Mouse (Mus musculus) E14TG2a.4 (cell line): Measurements from ENCODE around the gene Slc38a9.

ENCODE experiments used
- CTCF ChIP-seq: conservative IDR thresholded peaks from 2 replicates; pipeline ENCODE4 v1.5.1; 2014; ENCODE audit warnings: low read length
- NANOG ChIP-seq: IDR thresholded peaks from 2 replicates; pipeline ENCODE4 v1.6.1; 2014; ENCODE audit warnings: borderline replicate concordance, low read length, mixed read lengths

DNA sequence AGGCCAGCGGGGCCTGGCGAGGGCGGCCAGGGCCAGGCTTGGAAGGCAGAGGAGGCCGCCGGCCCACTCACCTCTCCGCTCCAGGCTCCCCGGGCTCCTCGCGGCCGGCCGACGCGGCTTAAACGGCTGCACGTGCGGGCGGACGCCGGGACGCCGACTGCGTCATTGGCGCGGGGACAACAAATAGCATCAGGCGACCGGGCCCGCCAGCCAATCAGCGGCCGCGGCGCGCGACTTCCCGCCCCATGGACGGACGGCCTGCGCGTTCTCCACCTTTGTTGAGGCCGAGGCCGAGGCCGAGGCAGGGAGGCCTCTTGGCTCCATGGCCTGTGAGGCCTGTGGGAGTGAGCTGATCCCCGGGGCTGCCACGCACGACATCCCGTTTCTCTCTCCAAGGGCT is 8.3 kb upstream of the Slc38a9 start, which contains the start of gene Ddx4:
- TF ChIP-seq CTCF = no peak
- no peak for TF ChIP-seq NANOG
